Mouse (Mus musculus) neural tube, embryonic 15.5 days (tissue): ENCODE data around the gene Rptor. TPM values are rescaled to one million over a fixed set of nuclear protein-coding genes. Genes with fewer than 3 reads are reported as not detected.

ENCODE experiments used
- ATAC-seq: fragments of 200-750 bp; cut with Nextera tagmentation; 2 replicates; pipeline ENCODE4 v1.8.0; 2017; ENCODE audit warnings: mild to moderate bottlenecking, moderate TSS enrichment, moderate library complexity; ENCODE audit not compliant: low FRiP score
- H3K27ac ChIP-seq: fragments of 300-500 bp; sonication (generic); replicated peaks from 2 replicates; pipeline ENCODE4 v1.5.1; 2015; ENCODE audit warnings: mild to moderate bottlenecking, inconsistent platforms
- H3K27me3 ChIP-seq: fragments of 300-500 bp; sonication (generic); replicated peaks from 2 replicates; pipeline ENCODE4 v1.6.1; 2015; ENCODE audit warnings: inconsistent platforms
- H3K36me3 ChIP-seq: fragments of 300-500 bp; sonication (generic); 2 replicates; pipeline ENCODE4 v1.6.1; 2015; ENCODE audit warnings: inconsistent platforms
- H3K4me1 ChIP-seq: fragments of 300-500 bp; sonication (generic); 2 replicates; pipeline ENCODE4 v1.6.1; 2015; ENCODE audit warnings: inconsistent platforms
- H3K4me2 ChIP-seq: fragments of 300-500 bp; sonication (generic); 2 replicates; pipeline ENCODE4 v1.6.1; 2015; ENCODE audit warnings: inconsistent platforms, mild to moderate bottlenecking, moderate library complexity
- H3K4me3 ChIP-seq: fragments of 300-500 bp; sonication (generic); replicated peaks from 2 replicates; pipeline ENCODE4 v1.5.1; 2015; ENCODE audit warnings: mild to moderate bottlenecking, inconsistent platforms
- H3K9ac ChIP-seq: fragments of 300-500 bp; sonication (generic); replicated peaks from 2 replicates; pipeline ENCODE4 v1.6.1; 2015; ENCODE audit warnings: mild to moderate bottlenecking, inconsistent platforms
- H3K9me3 ChIP-seq: fragments of 300-500 bp; sonication (generic); replicated peaks from 2 replicates; pipeline ENCODE4 v1.6.1; 2016; ENCODE audit warnings: inconsistent platforms
- WGBS: fragments of 180-500 bp; shearing (Covaris S2); methylation state at CpG from one replicate; pipeline ENCODE4 v1.1.7; 2015; ENCODE audit warnings: mixed read lengths; 5-methylcytosine and 5-hydroxymethylcytosine counted together
- polyA plus RNA-seq: library from polyadenylated mRNA; unstranded; fragments of >200 nt; fragmentation: Nextera tagmentation; extraction: Ambion mirVana; gene quantifications from 2 replicates; pipeline ENCODE4 v1.2.1, GENCODE M21; 2015

Rptor gene
- polyA plus RNA-seq, 1 experiment from 2014 or later = 11.7 TPM

GRCm38 (mm10) chr11:119945343-119945742, 342.6 kb downstream of the Rptor start:
- 90% methylated on average over 7 of the region's 7 CpGs for WGBS

DNA sequence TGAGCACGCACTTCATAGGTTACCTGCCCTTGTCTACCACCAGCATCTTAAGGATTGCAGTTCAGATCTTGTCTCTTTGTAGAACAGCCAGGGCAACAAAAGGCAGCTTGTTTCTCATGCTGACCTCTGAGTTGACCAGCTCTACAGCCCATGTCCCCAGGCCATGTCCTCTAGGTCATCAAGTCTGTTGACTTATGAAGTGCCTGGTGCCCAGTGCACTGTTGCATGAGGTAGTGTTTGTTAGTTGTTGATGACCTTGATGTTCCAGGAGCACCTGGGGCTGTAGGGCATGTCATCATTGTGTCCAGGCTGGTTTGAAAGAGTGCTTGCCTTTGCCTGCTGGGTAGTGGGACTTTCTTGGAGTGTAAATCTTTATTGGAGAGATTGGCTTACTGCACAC, 344.7 kb downstream of the Rptor start:
- Histone ChIP-seq H3K9me3 (no peaks in the 10 kb centered on the region), H3K9ac (no peak overlapping the region), H3K4me3 (no peak overlapping the region), H3K27ac (no peak overlapping the region), H3K4me1 (peaks cover 44% of the 10 kb centered on the region), H3K4me2 (no peak overlapping the region), H3K27me3 (0 out of 2 replicates have a peak, but pooled peaks cover 4% of the 10 kb centered on the region), H3K36me3 (no peaks in the 10 kb centered on the region)
- 100% methylated on average over 1 of the region's 1 CpGs for WGBS
- ATAC-seq = no peak

More at GRCm38 (mm10) chr11:119945343-119945742, 342.6 kb downstream of the Rptor start:
- H3K9ac ChIP-seq = no peak overlapping the region
- no peak for ATAC-seq
- H3K27ac ChIP-seq = no peak overlapping the region; the same call in 1 of the 2 replicates
- no peaks in the 10 kb centered on the region for H3K9me3 ChIP-seq
- H3K4me1 ChIP-seq = peaks cover 54% of the 10 kb centered on the region
- H3K27me3 ChIP-seq = 0 out of 2 replicates have a peak, but pooled peaks cover 4% of the 10 kb centered on the region
- H3K4me3 ChIP-seq = no peak overlapping the region
- no peaks in the 10 kb centered on the region for H3K36me3 ChIP-seq
- H3K4me2 ChIP-seq = peak overlapping the region; percentile 97

DNA sequence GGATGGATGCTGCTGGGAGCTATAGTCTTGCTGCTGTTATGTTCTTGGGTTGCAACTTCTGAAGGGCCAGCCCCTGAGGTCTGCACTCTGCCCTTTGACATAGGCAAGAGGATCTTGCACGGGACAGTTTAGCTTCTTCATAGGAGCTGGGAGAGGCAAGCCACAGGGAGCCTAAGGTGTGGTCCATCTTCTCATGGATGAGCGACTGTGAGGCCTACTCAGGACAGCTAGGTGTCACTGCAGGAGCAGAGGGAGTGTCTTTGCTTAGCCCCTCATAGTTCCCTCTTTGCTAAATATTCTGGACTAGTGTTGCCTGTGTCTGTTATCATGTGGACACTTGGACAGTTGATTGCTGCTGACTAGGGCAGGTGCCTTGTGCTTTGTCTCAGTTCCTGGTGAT, 345.2 kb downstream of the Rptor start:
- 74% methylated on average over 2 of the region's 2 CpGs for WGBS
- Histone ChIP-seq H3K27me3 (0 out of 2 replicates have a peak, but pooled peaks cover 4% of the 10 kb centered on the region), H3K36me3 (no peaks in the 10 kb centered on the region), H3K4me2 (no peak overlapping the region), H3K4me1 (peaks cover 47% of the 10 kb centered on the region), H3K4me3 (no peak overlapping the region), H3K9ac (no peak overlapping the region), H3K27ac (no peak overlapping the region), H3K9me3 (no peaks in the 10 kb centered on the region)
- ATAC-seq = no peak

- WGBS = 72% methylated on average over 4 of the region's 4 CpGs
- Histone ChIP-seq H3K27ac (no peak overlapping the region), H3K27me3 (0 out of 2 replicates have a peak, but pooled peaks cover 4% of the 10 kb centered on the region)
Measured at GRCm38 (mm10) chr11:119948305-119948704, 345.6 kb downstream of the Rptor start.

GRCm38 (mm10) chr11:119948803-119949202, 346.1 kb downstream of the Rptor start:
- H3K27ac ChIP-seq = no peak overlapping the region
- 82% methylated on average over 2 of the region's 2 CpGs for WGBS

More at GRCm38 (mm10) chr11:119948305-119948704, 345.6 kb downstream of the Rptor start:
- H3K4me2 ChIP-seq = no peak overlapping the region
- no peak for ATAC-seq
- H3K4me3 ChIP-seq = no peak overlapping the region
- peaks cover 47% of the 10 kb centered on the region for H3K4me1 ChIP-seq
- H3K9ac ChIP-seq = no peak overlapping the region
- H3K36me3 ChIP-seq = no peaks in the 10 kb centered on the region
- no peaks in the 10 kb centered on the region for H3K9me3 ChIP-seq

More at GRCm38 (mm10) chr11:119948803-119949202, 346.1 kb downstream of the Rptor start:
- H3K9ac ChIP-seq = no peak overlapping the region
- H3K4me3 ChIP-seq = no peak overlapping the region
- H3K4me1 ChIP-seq = peaks cover 42% of the 10 kb centered on the region
- no peak overlapping the region for H3K4me2 ChIP-seq
- H3K36me3 ChIP-seq = no peaks in the 10 kb centered on the region
- ATAC-seq = no peak
- 0 out of 2 replicates have a peak, but pooled peaks cover 4% of the 10 kb centered on the region for H3K27me3 ChIP-seq
- no peaks in the 10 kb centered on the region for H3K9me3 ChIP-seq

Other genes starting within 250 kb of the Rptor start
- 4.7 and 5.6 TPM in 2 replicates for gene Sgsh, start 247.4 kb upstream of the Rptor start, polyA plus RNA-seq
- 5.8 and 7.3 TPM in 2 replicates for gene Slc26a11, start 247.3 kb upstream of the Rptor start, polyA plus RNA-seq
- gene Rnf213, start 209.8 kb upstream of the Rptor start, polyA plus RNA-seq = 1.1 and 3.9 TPM in 2 replicates
- gene Endov, start 111.6 kb upstream of the Rptor start, polyA plus RNA-seq = 15.1 and 15.8 TPM in 2 replicates
- 26.0 and 28.3 TPM in 2 replicates for gene Nptx1, start 55.2 kb upstream of the Rptor start, polyA plus RNA-seq